Mouse (Mus musculus): ENCODE data around the gene Armh4. TPM values are rescaled to one million over a fixed set of nuclear protein-coding genes. Genes with fewer than 3 reads are reported as not detected.
A peak's percentile ranks its signal among the peaks of the same experiment; 100 is the strongest.

Gene Armh4
- polyA plus RNA-seq, 1 experiment from 2014 or later, result 40.8 TPM

DNA sequence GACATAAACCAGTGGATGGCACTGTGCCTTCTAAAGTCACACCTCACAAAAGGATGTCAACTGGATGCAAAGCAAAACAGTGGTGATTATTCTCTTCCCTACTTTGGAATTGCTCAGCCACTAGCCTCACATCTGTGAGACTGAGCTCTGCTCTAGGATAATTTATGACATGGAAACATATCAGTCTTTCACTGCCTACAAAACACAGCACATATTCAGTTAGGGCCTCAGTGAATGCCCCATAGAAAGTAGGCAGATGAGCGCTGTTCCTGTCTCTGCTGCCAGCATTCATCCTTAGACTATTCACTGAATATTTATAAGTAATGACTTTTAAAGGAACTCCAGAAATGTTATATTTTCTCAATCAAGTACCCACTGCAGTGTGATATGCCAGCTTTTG is 37.3 kb downstream of the Armh4 start:
- peaks cover 9% of the 10 kb centered on the region for H3K4me1 ChIP-seq (ENCODE audit: control insufficient read depth, insufficient read depth, low read length)
- no peaks in the 10 kb centered on the region for H3K27me3 ChIP-seq (ENCODE audit: control insufficient read depth, insufficient read depth, low read length)
- H3K9me3 ChIP-seq (replicated peaks; ENCODE audit: control insufficient read depth, low read length), result no peaks in the 10 kb centered on the region
- H3K9ac ChIP-seq (ENCODE audit: low read length), result no peak overlapping the region
- H3K4me3 ChIP-seq (ENCODE audit: low read length), result no peak overlapping the region
- WGBS, result 95% methylated on average over 1 of the region's 1 CpGs
- no peak for ATAC-seq (replicated peaks; ENCODE audit: extremely low read depth, insufficient read depth, low FRiP score)
- no peak overlapping the region for H3K27ac ChIP-seq (ENCODE audit: low read length)
- no peak overlapping the region for H3K4me2 ChIP-seq (ENCODE audit: low read depth, low read length)
- peaks cover 4% of the 10 kb centered on the region; the same call in 1 of the 2 replicates for H3K36me3 ChIP-seq (ENCODE audit: control insufficient read depth, insufficient read depth)

DNA sequence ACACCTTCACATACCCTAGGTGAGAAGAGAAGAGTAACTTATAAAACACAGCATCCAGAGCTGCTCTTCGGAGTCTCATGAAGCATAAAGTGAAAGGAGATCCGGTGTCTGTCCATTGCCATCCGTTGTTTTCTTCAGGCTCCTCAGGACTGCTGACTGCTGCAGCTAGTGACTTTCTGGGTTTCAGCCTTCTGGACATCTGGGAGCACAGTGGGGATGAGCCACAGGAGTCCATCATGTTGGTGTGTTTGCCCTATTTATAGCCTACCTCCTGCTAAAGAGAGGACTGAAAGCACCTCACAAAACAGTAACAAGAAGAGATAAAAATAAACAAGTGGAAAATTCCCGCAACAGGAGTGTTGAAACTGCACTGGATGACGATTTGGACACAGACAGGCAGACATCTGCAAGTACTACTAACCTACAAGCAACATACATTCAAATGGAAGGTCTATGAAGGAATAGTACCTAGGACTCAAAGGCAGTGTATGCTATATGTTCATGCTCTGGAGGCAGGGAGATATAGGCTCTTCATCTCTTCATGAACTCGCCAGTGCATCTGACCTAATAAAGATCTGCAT is 39.1 kb downstream of the Armh4 start:
- peaks cover 13% of the 10 kb centered on the region for H3K4me1 ChIP-seq (ENCODE audit: control insufficient read depth, insufficient read depth, low read length)
- no peak overlapping the region for H3K27ac ChIP-seq (ENCODE audit: low read length)

DNA sequence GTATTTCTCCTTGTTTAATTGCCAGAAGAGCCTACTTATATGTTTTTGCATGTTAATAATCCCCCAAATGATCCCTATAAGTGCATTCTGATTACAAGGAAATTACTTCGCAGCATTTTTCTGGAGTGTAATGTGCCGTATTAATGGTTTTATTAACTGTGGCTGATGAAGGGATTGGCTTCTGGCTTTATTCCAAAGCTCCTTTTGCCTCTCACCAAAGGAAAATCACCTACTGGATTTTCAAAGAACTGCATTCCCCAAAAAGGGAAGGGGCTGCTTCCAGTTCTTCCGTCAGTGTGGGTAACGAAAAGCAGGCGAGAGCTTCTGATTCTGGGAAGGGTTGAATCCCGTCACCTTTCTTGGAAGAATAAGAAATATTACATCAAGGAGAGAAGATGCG is 43.9 kb downstream of the Armh4 start:
- no peaks in the 10 kb centered on the region for H3K27me3 ChIP-seq (ENCODE audit: control insufficient read depth, insufficient read depth, low read length)
- H3K9ac ChIP-seq (ENCODE audit: low read length), result no peak overlapping the region
- H3K9me3 ChIP-seq (replicated peaks; ENCODE audit: control insufficient read depth, low read length), result no peaks in the 10 kb centered on the region
- H3K4me1 ChIP-seq (ENCODE audit: control insufficient read depth, insufficient read depth, low read length), result peaks cover 13% of the 10 kb centered on the region
- H3K4me3 ChIP-seq (ENCODE audit: low read length), result no peak overlapping the region
- H3K27ac ChIP-seq (ENCODE audit: low read length), result no peak overlapping the region
- no peak for ATAC-seq (replicated peaks; ENCODE audit: extremely low read depth, insufficient read depth, low FRiP score)
- WGBS, result 45% methylated on average over 7 of the region's 7 CpGs
- H3K4me2 ChIP-seq (ENCODE audit: low read depth, low read length), result no peak overlapping the region; the same call in 1 of the 2 replicates
- H3K36me3 ChIP-seq (ENCODE audit: control insufficient read depth, insufficient read depth), result no peaks in the 10 kb centered on the region

More for the DNA sequence above, 39.1 kb downstream of the Armh4 start:
- Histone ChIP-seq H3K9me3 (replicated peaks; ENCODE audit: control insufficient read depth, low read length) (no peaks in the 10 kb centered on the region), H3K4me3 (ENCODE audit: low read length) (no peak overlapping the region), H3K4me2 (ENCODE audit: low read depth, low read length) (no peak overlapping the region), H3K27me3 (ENCODE audit: control insufficient read depth, insufficient read depth, low read length) (no peaks in the 10 kb centered on the region), H3K36me3 (ENCODE audit: control insufficient read depth, insufficient read depth) (no peaks in the 10 kb centered on the region), H3K9ac (ENCODE audit: low read length) (no peak overlapping the region)
- WGBS, result 69% methylated on average over 6 of the region's 6 CpGs
- no peak; the same call in 1 of the 2 replicates for ATAC-seq (replicated peaks; ENCODE audit: extremely low read depth, insufficient read depth, low FRiP score)

DNA sequence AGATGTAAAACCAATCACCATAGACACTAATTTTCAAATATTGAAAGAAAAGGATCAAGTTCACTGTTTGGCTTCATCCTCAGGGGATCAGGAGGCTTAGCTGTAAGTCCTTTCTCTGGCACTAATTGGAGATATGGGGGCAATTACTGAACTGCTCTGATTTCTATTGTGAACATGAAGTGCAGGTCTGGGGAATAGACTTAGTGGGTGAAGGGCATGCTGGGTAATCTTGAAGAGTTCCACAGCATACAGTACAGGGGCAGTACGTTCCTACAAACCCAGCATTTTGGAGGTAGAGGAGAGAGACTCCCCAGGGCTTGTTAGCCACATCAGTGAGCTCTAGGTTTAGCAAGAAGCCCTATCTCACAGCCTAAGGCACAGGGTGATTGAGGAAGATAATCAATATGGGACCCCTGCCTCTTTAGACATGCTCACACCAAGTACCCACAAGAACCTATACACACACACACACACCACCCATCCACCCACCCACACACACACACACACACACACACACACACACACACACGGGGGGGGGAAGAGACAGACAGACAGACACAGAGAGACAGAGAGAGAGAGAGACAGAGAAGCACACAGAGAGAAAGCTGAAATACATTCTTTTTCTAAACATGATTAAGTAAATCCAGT is 44.6 kb downstream of the Armh4 start:
- Histone ChIP-seq H3K27me3 (ENCODE audit: control insufficient read depth, insufficient read depth, low read length) (no peaks in the 10 kb centered on the region), H3K4me1 (ENCODE audit: control insufficient read depth, insufficient read depth, low read length) (peaks cover 10% of the 10 kb centered on the region), H3K27ac (ENCODE audit: low read length) (no peak overlapping the region), H3K9ac (ENCODE audit: low read length) (no peak overlapping the region), H3K4me2 (ENCODE audit: low read depth, low read length) (no peak overlapping the region), H3K4me3 (ENCODE audit: low read length) (no peak overlapping the region), H3K36me3 (ENCODE audit: control insufficient read depth, insufficient read depth) (no peaks in the 10 kb centered on the region), H3K9me3 (replicated peaks; ENCODE audit: control insufficient read depth, low read length) (no peaks in the 10 kb centered on the region)
- 77% methylated on average over 2 of the region's 2 CpGs for WGBS
- no peak for ATAC-seq (replicated peaks; ENCODE audit: extremely low read depth, insufficient read depth, low FRiP score)

DNA sequence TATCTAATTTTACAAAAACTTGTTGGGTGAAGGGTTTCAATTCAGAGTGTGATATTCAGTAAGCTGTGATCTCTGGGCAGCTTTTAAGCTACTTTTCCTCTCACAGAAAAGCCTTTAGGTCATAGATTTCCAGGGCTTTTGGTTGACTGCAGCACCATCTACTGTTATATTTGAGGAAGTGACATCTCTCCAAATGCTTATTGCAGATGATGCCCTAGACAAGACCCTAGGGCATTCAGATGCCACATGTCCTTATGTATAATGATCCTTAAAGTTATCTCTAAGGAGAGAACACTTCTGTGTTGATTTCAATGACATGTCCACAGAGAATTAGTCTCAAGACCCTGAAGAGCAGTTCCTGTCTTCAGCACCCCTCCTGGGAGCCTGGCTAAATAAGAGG is 49.2 kb downstream of the Armh4 start:
- H3K4me2 ChIP-seq (ENCODE audit: low read depth, low read length), result no peak overlapping the region
- H3K9ac ChIP-seq (ENCODE audit: low read length), result no peak overlapping the region
- no peaks in the 10 kb centered on the region for H3K36me3 ChIP-seq (ENCODE audit: control insufficient read depth, insufficient read depth)
- no peak overlapping the region for H3K27ac ChIP-seq (ENCODE audit: low read length)
- no peak overlapping the region for H3K4me3 ChIP-seq (ENCODE audit: low read length)
- H3K27me3 ChIP-seq (ENCODE audit: control insufficient read depth, insufficient read depth, low read length), result no peaks in the 10 kb centered on the region
- ATAC-seq (replicated peaks; ENCODE audit: extremely low read depth, insufficient read depth, low FRiP score), result no peak
- no peaks in the 10 kb centered on the region for H3K9me3 ChIP-seq (replicated peaks; ENCODE audit: control insufficient read depth, low read length)
- H3K4me1 ChIP-seq (ENCODE audit: control insufficient read depth, insufficient read depth, low read length), result no peaks in the 10 kb centered on the region

DNA sequence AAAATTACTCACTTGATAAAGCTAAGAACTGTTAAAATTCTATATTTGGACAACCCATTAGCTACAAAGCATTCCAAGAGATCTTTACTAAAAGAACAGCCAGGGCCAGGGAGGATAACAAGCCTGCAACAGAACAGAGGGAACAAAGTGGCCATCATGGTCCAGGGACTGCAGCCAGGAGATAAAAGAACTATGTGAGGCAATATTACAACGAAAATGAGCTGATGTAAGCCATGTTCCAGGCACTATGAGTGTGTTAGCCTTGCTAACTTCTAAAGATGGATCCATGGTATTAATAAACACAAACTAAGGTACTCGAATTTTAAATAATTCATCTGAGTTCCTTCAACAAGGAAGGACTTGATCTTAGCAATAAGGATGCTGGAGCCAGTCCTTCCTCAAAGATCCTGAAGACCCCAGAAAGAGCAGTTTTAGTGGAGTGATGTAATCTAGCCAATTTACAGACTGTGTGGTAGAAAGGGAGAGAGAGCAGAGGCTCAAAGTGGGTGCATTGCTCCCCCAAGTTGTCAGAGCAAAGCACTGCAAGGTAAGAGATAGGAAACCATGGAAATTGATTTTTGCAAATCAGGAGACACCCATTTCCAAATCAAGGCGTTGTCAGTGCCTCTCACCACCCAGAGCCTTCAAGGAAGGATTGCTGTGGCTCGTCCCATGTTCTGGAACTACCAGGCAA is 59.7 kb downstream of the Armh4 start:
- peak overlapping the region; percentile 38 for H3K27ac ChIP-seq (ENCODE audit: low read length)
- H3K4me3 ChIP-seq (ENCODE audit: low read length), result no peak overlapping the region
- ATAC-seq (replicated peaks; ENCODE audit: extremely low read depth, insufficient read depth, low FRiP score), result peak; percentile 82
- H3K9me3 ChIP-seq (replicated peaks; ENCODE audit: control insufficient read depth, low read length), result no peaks in the 10 kb centered on the region
- H3K27me3 ChIP-seq (ENCODE audit: control insufficient read depth, insufficient read depth, low read length), result no peaks in the 10 kb centered on the region
- H3K4me2 ChIP-seq (ENCODE audit: low read depth, low read length), result no peak overlapping the region
- WGBS, result 38% methylated on average over 4 of the region's 4 CpGs
- H3K4me1 ChIP-seq (ENCODE audit: control insufficient read depth, insufficient read depth, low read length), result peaks cover 6% of the 10 kb centered on the region
- H3K9ac ChIP-seq (ENCODE audit: low read length), result no peak overlapping the region
- H3K36me3 ChIP-seq (ENCODE audit: control insufficient read depth, insufficient read depth), result no peaks in the 10 kb centered on the region

DNA sequence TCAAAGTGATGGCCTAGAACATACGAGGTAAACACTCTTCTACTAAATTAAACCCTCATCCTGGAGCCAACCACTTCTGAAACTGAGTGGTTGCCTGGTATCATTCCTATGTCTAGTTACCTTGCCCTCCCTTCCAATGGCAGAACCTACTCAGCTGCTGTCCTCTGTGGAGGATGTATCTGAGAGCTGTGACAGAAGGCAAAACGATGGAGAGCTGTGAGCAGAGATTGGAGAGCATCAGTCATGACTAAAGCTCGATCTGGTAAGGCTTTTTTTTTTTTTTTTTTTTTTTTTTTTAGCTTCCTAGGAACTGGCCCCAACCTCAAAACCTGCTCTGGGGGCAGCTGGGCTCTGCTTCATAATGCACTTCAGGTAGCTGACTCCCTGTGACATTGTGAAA is 60.4 kb downstream of the Armh4 start:
- H3K4me1 ChIP-seq (ENCODE audit: control insufficient read depth, insufficient read depth, low read length), result peaks cover 6% of the 10 kb centered on the region
- 54% methylated on average over 3 of the region's 3 CpGs for WGBS
- H3K9me3 ChIP-seq (replicated peaks; ENCODE audit: control insufficient read depth, low read length), result no peaks in the 10 kb centered on the region
- H3K27me3 ChIP-seq (ENCODE audit: control insufficient read depth, insufficient read depth, low read length), result no peaks in the 10 kb centered on the region
- H3K4me3 ChIP-seq (ENCODE audit: low read length), result no peak overlapping the region
- H3K9ac ChIP-seq (ENCODE audit: low read length), result no peak overlapping the region
- no peak for ATAC-seq (replicated peaks; ENCODE audit: extremely low read depth, insufficient read depth, low FRiP score)
- H3K4me2 ChIP-seq (ENCODE audit: low read depth, low read length), result no peak overlapping the region
- H3K36me3 ChIP-seq (ENCODE audit: control insufficient read depth, insufficient read depth), result no peaks in the 10 kb centered on the region
- H3K27ac ChIP-seq (ENCODE audit: low read length), result no peak overlapping the region

DNA sequence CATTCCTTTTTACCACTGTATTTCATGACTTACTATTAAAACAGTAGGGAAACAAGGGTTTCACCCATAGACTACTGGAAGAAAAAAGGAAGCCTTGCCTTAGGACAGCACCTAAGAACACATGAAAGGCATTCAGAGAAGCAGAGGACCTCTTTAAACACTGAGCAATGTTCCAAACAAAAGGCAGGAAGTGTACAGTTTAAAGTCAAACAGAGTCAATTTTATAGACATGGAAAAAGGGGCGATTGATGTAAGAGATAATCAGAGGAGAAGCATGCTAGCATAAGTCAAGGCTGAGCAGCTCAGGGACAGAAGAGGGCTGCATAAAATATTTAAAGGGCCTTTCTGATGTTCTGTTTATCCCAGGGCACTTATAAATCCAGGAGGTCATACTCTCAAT is 61.9 kb downstream of the Armh4 start:
- H3K4me3 ChIP-seq (ENCODE audit: low read length), result no peak overlapping the region

DNA sequence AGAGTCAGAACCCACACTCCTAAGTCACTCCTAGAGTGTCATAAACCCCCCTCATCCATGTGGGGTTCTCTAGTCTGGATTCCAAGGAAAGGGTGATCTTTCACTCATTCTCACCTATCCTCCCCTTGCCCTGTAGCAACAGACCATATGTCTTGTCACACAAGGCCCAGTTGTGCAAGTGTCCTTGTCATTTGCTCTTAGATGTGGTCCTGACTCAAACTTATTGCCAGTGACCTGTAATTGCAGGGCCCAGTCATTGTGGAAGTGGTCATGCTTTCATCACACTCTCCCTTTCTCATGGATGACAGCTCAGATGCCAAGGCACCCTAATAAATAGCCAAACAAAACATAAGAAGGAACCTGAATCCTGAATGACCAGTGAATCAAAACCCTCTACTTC is 63.5 kb downstream of the Armh4 start:
- Histone ChIP-seq H3K4me2 (ENCODE audit: low read depth, low read length) (no peak overlapping the region), H3K4me3 (ENCODE audit: low read length) (no peak overlapping the region), H3K36me3 (ENCODE audit: control insufficient read depth, insufficient read depth) (no peaks in the 10 kb centered on the region), H3K9ac (ENCODE audit: low read length) (no peak overlapping the region), H3K27me3 (ENCODE audit: control insufficient read depth, insufficient read depth, low read length) (no peaks in the 10 kb centered on the region), H3K27ac (ENCODE audit: low read length) (no peak overlapping the region), H3K9me3 (replicated peaks; ENCODE audit: control insufficient read depth, low read length) (no peaks in the 10 kb centered on the region), H3K4me1 (ENCODE audit: control insufficient read depth, insufficient read depth, low read length) (peaks cover 6% of the 10 kb centered on the region)
- ATAC-seq (replicated peaks; ENCODE audit: extremely low read depth, insufficient read depth, low FRiP score), result no peak

More for the DNA sequence above, 61.9 kb downstream of the Armh4 start:
- Histone ChIP-seq H3K27ac (ENCODE audit: low read length) (no peak overlapping the region), H3K4me2 (ENCODE audit: low read depth, low read length) (no peak overlapping the region), H3K27me3 (ENCODE audit: control insufficient read depth, insufficient read depth, low read length) (no peaks in the 10 kb centered on the region), H3K4me1 (ENCODE audit: control insufficient read depth, insufficient read depth, low read length) (peaks cover 6% of the 10 kb centered on the region), H3K9ac (ENCODE audit: low read length) (no peak overlapping the region), H3K9me3 (replicated peaks; ENCODE audit: control insufficient read depth, low read length) (no peaks in the 10 kb centered on the region), H3K36me3 (ENCODE audit: control insufficient read depth, insufficient read depth) (no peaks in the 10 kb centered on the region)
- WGBS, result 58% methylated on average over 1 of the region's 1 CpGs
- no peak for ATAC-seq (replicated peaks; ENCODE audit: extremely low read depth, insufficient read depth, low FRiP score)

All from heart, embryonic 16.5 days (tissue).